Mouse (Mus musculus) heart, embryonic 14.5 days (tissue): ENCODE measurements around the gene Pdia5. TPM values are rescaled to one million over a fixed set of nuclear protein-coding genes. Genes with fewer than 3 reads are reported as not detected.

Source experiments
- ATAC-seq: fragments of 200-750 bp; cut with Nextera tagmentation; 2 replicates; pipeline ENCODE4 v1.8.0; 2017; ENCODE audit warnings: low read depth, moderate TSS enrichment; ENCODE audit not compliant: insufficient number of reproducible peaks, insufficient read depth, low FRiP score
- H3K27ac ChIP-seq, 2 experiments: fragments of 200-500 bp in 1 of 2; fragments of 300-500 bp in 1 of 2; sonication (generic) in 1 of 2; replicated peaks in 1 of 2; 2 replicates each; pipeline ENCODE4 v1.5.1; 2012 to 2014; ENCODE audit warnings: low read depth in 2 of 2, low read length in 2 of 2, control low read depth in 1 of 2, mild to moderate bottlenecking in 1 of 2, mixed read lengths in 1 of 2; ENCODE audit not compliant: control insufficient read depth in 1 of 2, insufficient read depth in 1 of 2
- H3K27me3 ChIP-seq: fragments of 300-500 bp; sonication (generic); 2 replicates; pipeline ENCODE4 v1.6.1; 2014; ENCODE audit warnings: mild to moderate bottlenecking, low read length, control low read depth; ENCODE audit not compliant: control insufficient read depth, insufficient read depth
- H3K36me3 ChIP-seq: fragments of 300-500 bp; sonication (generic); 2 replicates; pipeline ENCODE4 v1.6.1; 2014; ENCODE audit warnings: mild to moderate bottlenecking, control low read depth, low read length, mixed read lengths; ENCODE audit not compliant: control insufficient read depth, insufficient read depth
- H3K4me1 ChIP-seq, 2 experiments: fragments of 200-500 bp in 1 of 2; fragments of 300-500 bp in 1 of 2; sonication (generic) in 1 of 2; 2 replicates each; pipeline ENCODE4 v1.6.1; 2012 to 2014; ENCODE audit warnings: low read length in 2 of 2, control low read depth in 1 of 2, mixed read lengths in 1 of 2; ENCODE audit not compliant: control insufficient read depth in 2 of 2, insufficient read depth in 2 of 2
- H3K4me2 ChIP-seq: fragments of 300-500 bp; sonication (generic); 2 replicates; pipeline ENCODE4 v1.6.1; 2014; ENCODE audit warnings: mild to moderate bottlenecking, low read length
- H3K4me3 ChIP-seq, 2 experiments: fragments of 200-500 bp in 1 of 2; fragments of 300-500 bp in 1 of 2; sonication (generic) in 1 of 2; 2 replicates each; pipeline ENCODE4 v1.5.1; 2012 to 2014; ENCODE audit warnings: low read length in 2 of 2, mild to moderate bottlenecking in 2 of 2, control low read depth in 1 of 2, low read depth in 1 of 2, moderate library complexity in 1 of 2; ENCODE audit not compliant: control insufficient read depth in 1 of 2, insufficient read depth in 1 of 2
- H3K9ac ChIP-seq: fragments of 300-500 bp; sonication (generic); 2 replicates; pipeline ENCODE4 v1.6.1; 2014; ENCODE audit warnings: mild to moderate bottlenecking, low read length
- H3K9me3 ChIP-seq: fragments of 300-500 bp; sonication (generic); 2 replicates; pipeline ENCODE4 v1.6.1; 2016; ENCODE audit warnings: low read length, control low read depth; ENCODE audit not compliant: control insufficient read depth
- WGBS: fragments of 180-500 bp; shearing (Covaris S2); extraction: QIAGEN DNeasy Blood & Tissue Kit; methylation state at CpG from one replicate; pipeline ENCODE4 v1.1.7; 2014; 5-methylcytosine and 5-hydroxymethylcytosine counted together
- polyA plus RNA-seq: library from polyadenylated mRNA; unstranded; fragments of >200 nt; fragmentation: Nextera tagmentation; extraction: Ambion mirVana; gene quantifications from 2 replicates; pipeline ENCODE4 v1.2.1, GENCODE M21; 2014

Pdia5 gene
- polyA plus RNA-seq, 1 experiment from 2014 or later: 14.7 TPM

GRCm38 (mm10) chr16:35406706-35407105 lies 84.0 kb downstream of the Pdia5 start:
- Histone ChIP-seq H3K27me3 (no peaks in the 10 kb centered on the region), H3K4me2 (no peak overlapping the region), H3K4me3 (no peak overlapping the region), H3K36me3 (peaks cover 80% of the 10 kb centered on the region), H3K9ac (no peak overlapping the region), H3K27ac (no peak overlapping the region), H3K9me3 (no peaks in the 10 kb centered on the region), H3K4me1 (no peaks in the 10 kb centered on the region)
- ATAC-seq: no peak
- WGBS: 82% methylated on average over 4 of the region's 4 CpGs

DNA sequence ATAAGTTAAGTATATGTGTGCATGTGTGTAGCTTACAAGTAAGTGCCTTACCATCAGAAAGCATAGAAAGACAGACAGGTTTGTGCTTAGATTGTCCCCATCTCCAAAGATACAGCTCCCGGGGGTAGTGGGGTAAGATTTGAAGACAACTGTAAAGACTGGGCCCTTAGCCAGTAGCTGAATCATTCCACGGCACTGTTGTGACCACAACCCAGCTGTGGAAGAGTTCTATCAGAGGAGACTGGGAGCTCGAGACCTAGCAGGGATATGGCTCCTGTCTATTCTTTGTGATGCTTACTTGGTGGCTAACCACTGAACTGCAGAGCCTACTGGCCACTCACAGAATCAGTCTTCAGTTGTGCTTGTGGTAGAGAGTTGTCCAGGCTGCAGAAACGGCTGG lies 84.5 kb downstream of the Pdia5 start:
- no peak overlapping the region for H3K4me3 ChIP-seq
- H3K27ac ChIP-seq: no peak overlapping the region
- no peaks in the 10 kb centered on the region for H3K4me1 ChIP-seq
- no peaks in the 10 kb centered on the region for H3K9me3 ChIP-seq
- H3K27me3 ChIP-seq: no peaks in the 10 kb centered on the region
- no peak for ATAC-seq
- no peak overlapping the region for H3K9ac ChIP-seq
- H3K36me3 ChIP-seq: peaks cover 78% of the 10 kb centered on the region
- 69% methylated on average over 4 of the region's 4 CpGs for WGBS
- H3K4me2 ChIP-seq: no peak overlapping the region

- peaks cover 77% of the 10 kb centered on the region for H3K36me3 ChIP-seq
- 91% methylated on average over 14 of the region's 14 CpGs for WGBS
- H3K4me2 ChIP-seq: no peak overlapping the region
Observed at GRCm38 (mm10) chr16:35405348-35406080, 85.2 kb downstream of the Pdia5 start.

DNA sequence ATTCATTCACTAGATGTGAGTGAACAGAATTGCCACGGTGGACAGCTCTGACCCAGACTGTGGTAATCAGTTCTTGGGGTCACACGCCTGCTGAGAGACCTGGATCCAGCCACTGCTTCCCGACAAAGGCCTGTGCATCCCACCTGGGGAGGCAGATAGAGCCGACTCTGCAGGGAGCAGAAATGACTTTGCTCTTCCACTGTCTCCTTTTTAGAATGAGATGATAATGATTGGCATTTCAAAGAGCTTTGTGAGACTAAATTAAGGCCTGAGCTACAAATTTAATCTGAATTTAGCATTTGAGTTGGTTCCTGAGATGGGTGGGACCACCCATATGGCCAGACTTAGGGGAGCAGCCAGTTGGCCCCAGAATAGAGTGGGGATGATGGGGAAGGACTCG lies 85.8 kb downstream of the Pdia5 start:
- Histone ChIP-seq H3K27ac (no peak overlapping the region), H3K9me3 (no peaks in the 10 kb centered on the region), H3K27me3 (no peaks in the 10 kb centered on the region), H3K9ac (no peak overlapping the region), H3K36me3 (peaks cover 72% of the 10 kb centered on the region), H3K4me2 (no peak overlapping the region), H3K4me1 (no peaks in the 10 kb centered on the region), H3K4me3 (no peak overlapping the region)
- no peak for ATAC-seq
- 70% methylated on average over 5 of the region's 5 CpGs for whole genome bisulfite sequencing

More at GRCm38 (mm10) chr16:35405348-35406080, 85.2 kb downstream of the Pdia5 start:
- no peak for ATAC-seq
- Histone ChIP-seq H3K4me1 (no peaks in the 10 kb centered on the region), H3K9me3 (no peaks in the 10 kb centered on the region), H3K27ac (no peak overlapping the region), H3K9ac (no peak overlapping the region), H3K27me3 (no peaks in the 10 kb centered on the region), H3K4me3 (no peak overlapping the region)

GRCm38 (mm10) chr16:35403891-35404290 lies 86.8 kb downstream of the Pdia5 start:
- Histone ChIP-seq H3K36me3 (peaks cover 64% of the 10 kb centered on the region), H3K4me1 (no peaks in the 10 kb centered on the region), H3K9ac (no peak overlapping the region), H3K4me2 (no peak overlapping the region), H3K9me3 (no peaks in the 10 kb centered on the region), H3K27ac (no peak overlapping the region), H3K27me3 (no peaks in the 10 kb centered on the region), H3K4me3 (no peak overlapping the region)
- 86% methylated on average over 8 of the region's 8 CpGs for WGBS
- ATAC-seq: no peak

DNA sequence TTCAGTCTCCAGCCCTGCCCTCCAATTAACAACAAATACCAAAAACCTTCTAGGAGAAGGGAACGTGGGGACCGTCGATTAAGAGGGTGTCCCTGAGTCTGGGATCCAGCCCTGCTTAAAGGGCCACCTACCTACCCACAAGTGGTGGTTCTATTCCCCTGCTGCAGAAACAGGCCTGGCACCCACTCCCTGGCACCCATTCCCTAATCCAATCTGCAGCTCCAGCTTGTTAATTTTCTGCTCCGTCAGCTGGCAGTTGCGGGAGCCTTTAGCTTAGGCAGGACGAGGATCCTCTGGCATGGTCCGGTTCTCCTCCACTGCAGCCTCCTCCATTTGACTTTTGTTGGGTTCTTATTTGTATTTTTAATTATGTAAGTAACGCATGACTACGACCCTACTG lies 87.3 kb downstream of the Pdia5 start:
- Histone ChIP-seq H3K9ac (no peak overlapping the region), H3K27ac (no peak overlapping the region), H3K36me3 (peaks cover 62% of the 10 kb centered on the region), H3K4me2 (no peak overlapping the region), H3K9me3 (no peaks in the 10 kb centered on the region), H3K27me3 (no peaks in the 10 kb centered on the region), H3K4me1 (no peaks in the 10 kb centered on the region), H3K4me3 (no peak overlapping the region)
- no peak for ATAC-seq
- 84% methylated on average over 9 of the region's 9 CpGs for WGBS

GRCm38 (mm10) chr16:35392813-35393212 lies 97.9 kb downstream of the Pdia5 start:
- H3K36me3 ChIP-seq: peaks cover 16% of the 10 kb centered on the region
- H3K9me3 ChIP-seq: no peaks in the 10 kb centered on the region
- no peaks in the 10 kb centered on the region for H3K27me3 ChIP-seq
- H3K4me3 ChIP-seq: no peak overlapping the region
- H3K9ac ChIP-seq: no peak overlapping the region
- no peak overlapping the region for H3K27ac ChIP-seq
- no peak overlapping the region for H3K4me2 ChIP-seq
- WGBS: 74% methylated on average over 8 of the region's 8 CpGs
- no peak for ATAC-seq
- H3K4me1 ChIP-seq: no peaks in the 10 kb centered on the region

DNA sequence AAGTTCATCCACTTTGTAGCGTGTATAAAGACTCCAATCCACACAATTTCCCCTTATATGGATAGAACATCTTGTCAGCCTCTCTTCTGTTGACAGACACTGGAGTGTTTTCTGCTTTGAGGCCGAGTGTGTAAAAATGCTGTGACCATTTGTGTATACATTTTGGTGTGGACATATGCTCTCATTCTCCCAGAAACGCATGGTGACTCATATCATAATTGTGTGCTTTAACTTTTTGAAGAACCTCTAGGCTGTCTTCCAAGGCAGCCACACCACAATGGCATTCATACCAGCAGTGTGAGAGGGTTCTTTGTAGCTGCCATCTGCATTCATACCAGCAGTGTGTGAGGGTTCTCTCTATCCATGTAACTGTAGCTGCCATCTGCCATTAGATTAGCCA lies 105.0 kb downstream of the Pdia5 start:
- Histone ChIP-seq H3K27me3 (no peaks in the 10 kb centered on the region), H3K9me3 (no peaks in the 10 kb centered on the region), H3K36me3 (no peaks in the 10 kb centered on the region), H3K9ac (no peak overlapping the region), H3K4me2 (no peak overlapping the region), H3K27ac (no peak overlapping the region), H3K4me1 (no peaks in the 10 kb centered on the region), H3K4me3 (no peak overlapping the region)
- 74% methylated on average over 3 of the region's 3 CpGs for WGBS
- no peak for ATAC-seq
